Mouse (Mus musculus) brain, embryonic 14.5 days (tissue): ENCODE results near the gene Hsd17b12. TPM values are rescaled to one million over a fixed set of nuclear protein-coding genes. Genes with fewer than 3 reads are reported as not detected.

Experiments used
- DNase-seq: peaks from one replicate; pipeline ENCODE4 v3.0.0-alpha.2; 2011; ENCODE audit warnings: low read depth
- CTCF ChIP-seq: fragments of 200-500 bp; IDR thresholded peaks from 2 replicates; pipeline ENCODE4 v1.5.1; 2012; ENCODE audit warnings: inconsistent platforms, mild to moderate bottlenecking, moderate library complexity, borderline replicate concordance; ENCODE audit not compliant: insufficient read depth, insufficient read length; ENCODE audit errors: extremely low read depth
- POLR2A ChIP-seq: fragments of 200-500 bp; IDR thresholded peaks from 2 replicates; pipeline ENCODE4 v1.6.1; 2012; ENCODE audit warnings: mild to moderate bottlenecking, inconsistent platforms, borderline replicate concordance; ENCODE audit not compliant: poor library complexity, insufficient read depth, insufficient read length, severe bottlenecking; ENCODE audit errors: extremely low read depth
- polyA plus RNA-seq: library from polyadenylated mRNA; depleted of rRNA; stranded (reverse); fragments of >200 nt; gene quantifications from 2 replicates; pipeline ENCODE4 v1.2.3, GENCODE M21; 2012; rRNA removed

Hsd17b12 gene
- polyA plus RNA-seq = 72.2 and 76.9 TPM in 2 replicates

DNA sequence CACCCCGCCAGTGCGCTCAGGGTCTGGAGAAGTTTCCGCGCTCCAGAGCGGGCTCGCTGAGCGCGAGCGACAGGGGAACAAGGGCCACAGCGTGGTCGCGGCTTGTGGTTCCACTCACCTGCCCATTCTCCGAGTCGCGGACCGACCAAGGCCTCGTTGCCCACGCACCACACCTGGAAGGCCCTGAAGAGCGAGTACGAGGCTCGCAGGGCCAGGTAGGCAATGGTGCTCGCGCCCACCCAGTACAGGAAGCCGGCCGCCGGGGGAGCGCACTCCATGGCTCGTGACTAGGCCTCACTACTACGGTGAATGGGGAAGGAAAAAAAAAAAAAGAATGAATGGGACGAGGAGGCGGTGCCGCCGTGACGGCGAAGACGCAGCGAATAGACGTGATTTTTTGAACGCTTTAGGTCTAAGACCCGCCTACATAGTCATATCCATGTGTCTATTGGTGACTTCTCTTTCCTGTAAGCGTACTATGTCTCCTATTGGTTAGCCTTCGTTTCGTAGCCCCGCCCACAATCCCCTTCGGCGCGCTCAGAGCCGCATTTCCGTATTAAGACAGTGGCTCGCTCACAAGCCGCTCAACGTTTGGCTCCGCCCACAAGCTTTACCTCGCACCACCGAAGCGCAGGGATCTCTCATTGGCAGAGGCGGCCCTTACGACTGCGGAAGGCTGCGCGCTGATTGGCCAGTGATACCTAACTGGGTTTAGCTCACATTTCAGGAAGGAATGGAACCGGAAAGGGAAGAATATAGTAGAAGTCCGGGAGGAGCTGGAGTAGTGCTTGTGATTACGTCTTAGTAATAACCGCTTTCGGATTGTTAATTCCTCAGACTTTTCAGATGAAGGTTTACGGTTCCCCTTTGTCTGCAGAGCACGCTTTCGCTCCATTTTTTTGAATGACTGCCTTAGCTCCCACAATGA lies at the start of gene Hsd17b12:
Gene Hsd17b12, minus strand, starts transcription at position 373 of the 928 bp plus-strand sequence.
- DNase-seq = peak; percentile 100

DNA sequence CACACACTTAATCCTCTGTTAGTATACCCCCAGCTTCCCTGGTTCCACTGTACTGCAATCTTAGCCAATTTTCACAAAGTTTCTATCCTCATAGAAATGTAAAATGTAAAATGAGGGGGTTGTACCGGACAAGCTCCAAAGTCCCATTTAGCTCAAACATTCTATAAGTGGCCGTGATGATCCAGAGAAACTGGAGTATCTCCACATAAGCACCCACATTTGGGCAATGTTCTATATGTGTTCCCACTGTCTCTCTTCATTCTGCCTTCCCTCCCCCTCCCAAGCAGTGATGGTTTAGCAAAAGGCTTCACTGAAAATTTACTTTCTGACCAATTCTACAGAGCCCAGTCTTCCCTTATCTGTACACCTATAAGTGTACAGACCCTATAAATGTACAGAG lies 27.1 kb upstream of the Hsd17b12 start:
- no peak for TF ChIP-seq CTCF
- TF ChIP-seq POLR2A = no peak
- DNase-seq = no peak

More for the DNA sequence above, at the start of gene Hsd17b12:
- TF ChIP-seq POLR2A = peak; percentile 55; the same call in 1 of the 2 replicates
- no peak for TF ChIP-seq CTCF

DNA sequence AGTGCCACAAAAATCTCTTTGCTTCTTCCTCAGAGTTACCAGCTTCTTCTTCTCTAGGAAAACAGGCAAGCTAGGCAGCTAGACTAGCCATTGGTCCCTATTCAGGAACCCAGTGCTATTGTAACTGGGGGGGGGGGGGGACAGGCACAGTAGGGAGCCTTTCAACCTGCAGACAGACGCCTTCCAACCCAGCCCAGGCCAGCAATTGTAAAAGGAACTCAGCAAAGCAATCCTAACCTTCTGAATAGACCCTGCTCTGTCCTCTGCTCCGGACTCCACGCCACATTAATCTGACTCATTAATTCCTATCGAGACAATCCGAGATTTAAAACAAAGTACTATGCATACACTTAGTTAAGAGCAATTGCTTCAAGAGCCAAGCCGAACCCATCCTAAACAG lies 26.4 kb upstream of the Hsd17b12 start:
- DNase-seq = peak; percentile 21

DNA sequence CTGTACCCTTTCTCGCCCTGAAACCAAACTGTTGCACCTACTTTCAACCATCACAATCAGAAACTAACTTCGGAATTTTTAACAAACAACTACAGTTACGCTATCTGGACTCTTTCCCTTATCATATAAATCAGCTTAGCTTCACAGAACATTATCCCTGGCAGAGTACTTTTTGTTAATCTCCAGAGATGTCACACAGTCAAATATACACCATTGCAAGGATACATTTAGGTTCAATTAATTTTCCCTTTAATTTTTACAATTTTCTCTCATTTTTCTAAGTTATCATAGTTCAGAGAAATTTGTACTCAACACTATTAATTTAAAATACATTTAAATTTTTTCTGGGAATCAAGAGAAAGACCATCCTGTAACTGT lies 21.3 kb upstream of the Hsd17b12 start:
- no peak for TF ChIP-seq POLR2A
- no peak for TF ChIP-seq CTCF
- no peak for DNase-seq

More for the DNA sequence above, 26.4 kb upstream of the Hsd17b12 start:
- no peak for TF ChIP-seq POLR2A
- TF ChIP-seq CTCF = no peak

DNA sequence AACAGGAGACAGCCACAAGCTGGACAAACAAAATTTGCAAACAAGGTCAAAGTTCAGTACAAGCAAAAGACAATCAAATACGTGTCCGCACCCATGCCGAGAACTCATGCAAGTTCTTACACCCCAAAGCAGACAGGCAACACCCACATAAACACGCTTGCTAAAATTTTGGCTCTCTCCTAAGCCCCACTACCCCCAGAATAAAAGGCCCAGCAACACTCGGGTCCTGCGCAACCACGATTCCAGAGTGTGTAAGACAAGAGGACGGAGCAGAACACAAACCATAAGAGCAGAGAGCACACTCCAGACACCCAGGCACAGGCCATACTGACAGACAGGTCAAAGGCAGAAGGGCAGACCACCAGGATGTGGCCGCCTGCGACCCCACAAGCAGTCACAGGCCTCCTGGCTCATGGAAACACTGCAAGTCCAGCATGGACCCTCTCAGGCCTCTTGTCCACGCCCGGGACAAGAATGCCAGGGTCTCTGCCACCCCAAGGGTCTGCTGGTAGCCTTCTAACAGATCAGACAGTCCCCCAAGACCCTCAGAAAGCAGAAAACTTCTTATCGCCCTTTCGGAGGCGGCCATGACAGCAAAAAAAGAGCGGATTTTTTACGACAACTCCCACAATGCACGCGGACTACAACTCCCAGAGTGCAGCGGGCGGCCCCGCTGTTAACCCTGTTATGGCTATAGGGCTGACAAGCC lies 20.7 kb upstream of the Hsd17b12 start:
- peak; percentile 97 for DNase-seq
- TF ChIP-seq CTCF = no peak
- TF ChIP-seq POLR2A = no peak

DNA sequence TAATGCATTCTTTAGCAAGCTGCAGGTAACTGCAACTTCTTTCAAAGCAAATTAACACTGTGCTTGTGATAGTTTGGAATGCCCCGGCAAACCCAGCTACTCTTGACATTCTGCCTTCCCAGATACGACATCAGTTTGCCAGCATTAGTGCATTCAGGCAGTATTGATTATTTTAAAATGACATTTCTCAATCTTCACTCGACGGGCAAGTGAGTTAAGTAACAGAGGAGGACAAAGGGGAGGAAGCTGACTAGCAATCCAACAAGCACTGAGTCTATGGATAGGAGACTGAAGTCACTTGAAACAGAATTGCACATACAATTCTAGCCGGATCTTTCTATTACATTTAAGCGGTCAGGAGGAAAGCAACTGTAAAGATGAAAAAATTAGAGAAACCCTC lies 19.5 kb upstream of the Hsd17b12 start:
- TF ChIP-seq POLR2A (no peak), CTCF (no peak)

DNA sequence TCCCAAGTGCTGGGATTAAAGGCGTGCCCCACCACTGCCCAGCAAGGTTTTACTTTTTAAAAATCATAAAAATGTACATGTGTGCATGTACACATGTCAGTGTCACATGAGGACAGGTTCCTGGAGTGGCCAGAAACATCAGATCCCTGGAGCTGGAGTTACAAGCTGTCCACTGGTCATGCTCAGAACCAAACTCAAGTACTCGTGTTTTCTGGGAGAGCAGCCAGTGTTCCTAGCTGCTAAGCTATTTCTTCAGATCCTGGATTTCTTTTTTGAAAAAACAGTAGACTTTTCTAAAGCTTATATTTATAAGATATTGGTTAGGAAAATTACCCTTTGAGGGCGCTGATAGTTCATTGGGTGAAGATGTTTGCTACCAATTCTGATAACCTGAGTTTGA lies 18.6 kb upstream of the Hsd17b12 start:
- TF ChIP-seq CTCF = no peak
- no peak for TF ChIP-seq POLR2A

More for the DNA sequence above, 19.5 kb upstream of the Hsd17b12 start:
- no peak for DNase-seq

DNA sequence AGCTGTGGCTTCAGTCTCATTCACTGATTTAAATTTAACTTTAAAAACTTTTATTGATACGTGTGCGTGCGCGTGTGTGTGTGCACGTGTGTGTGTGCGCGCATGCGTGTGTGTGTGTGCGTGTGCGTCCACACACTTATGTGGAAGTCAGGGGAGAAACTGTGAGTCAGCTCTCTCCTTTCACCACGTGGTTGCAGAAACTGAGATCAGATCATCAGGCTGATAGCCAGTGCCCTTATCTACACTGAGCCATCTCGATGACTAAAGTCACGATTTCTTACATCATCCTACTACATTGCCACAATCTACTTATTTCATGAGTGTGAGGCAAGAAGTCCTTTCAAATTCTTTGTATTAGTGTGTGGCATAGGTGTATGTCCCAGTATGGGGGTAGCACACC lies 15.8 kb upstream of the Hsd17b12 start:
- TF ChIP-seq CTCF = no peak
- TF ChIP-seq POLR2A = no peak
- no peak for DNase-seq

More for the DNA sequence above, 18.6 kb upstream of the Hsd17b12 start:
- no peak for DNase-seq

DNA sequence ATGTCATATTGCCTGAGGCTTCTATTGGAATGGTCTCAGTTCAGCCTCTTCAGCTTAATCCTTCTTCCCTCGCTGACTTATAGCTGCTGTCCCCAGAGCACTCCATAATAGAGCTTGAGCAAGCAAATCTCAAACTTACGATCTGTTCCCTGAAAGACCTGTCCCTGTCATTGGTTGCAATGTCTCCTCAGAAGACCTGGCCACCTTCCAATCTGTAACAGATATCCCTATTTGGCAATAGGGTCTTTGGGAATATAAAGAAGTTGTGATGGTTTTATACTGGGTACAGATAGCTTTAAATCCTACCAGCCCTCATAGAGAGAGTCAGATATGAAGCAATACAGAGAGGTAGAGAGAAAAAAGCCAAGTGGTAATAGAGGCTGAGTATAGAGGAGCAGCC lies 5.4 kb upstream of the Hsd17b12 start:
- DNase-seq = no peak
- TF ChIP-seq CTCF (no peak), POLR2A (no peak)

DNA sequence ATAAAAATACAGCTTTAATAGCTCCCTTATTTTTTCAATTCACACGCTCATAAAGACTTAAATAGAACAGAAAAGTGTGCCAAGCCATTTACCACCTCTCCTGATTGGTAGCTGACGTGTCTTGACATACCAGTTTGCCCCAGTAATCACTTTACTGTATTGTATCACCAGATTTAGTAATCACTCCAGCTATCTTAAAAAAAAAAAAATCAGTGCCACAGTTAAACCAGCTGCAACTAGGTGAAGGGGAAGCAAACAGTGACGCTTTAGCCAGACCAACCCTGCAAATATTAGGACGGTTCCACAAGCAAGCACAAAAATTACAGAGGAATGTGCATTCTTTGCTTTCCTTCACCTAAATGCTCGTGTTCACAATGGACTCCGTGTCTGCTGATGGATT lies 4.4 kb upstream of the Hsd17b12 start:
- TF ChIP-seq POLR2A (no peak), CTCF (no peak)
- DNase-seq = no peak

DNA sequence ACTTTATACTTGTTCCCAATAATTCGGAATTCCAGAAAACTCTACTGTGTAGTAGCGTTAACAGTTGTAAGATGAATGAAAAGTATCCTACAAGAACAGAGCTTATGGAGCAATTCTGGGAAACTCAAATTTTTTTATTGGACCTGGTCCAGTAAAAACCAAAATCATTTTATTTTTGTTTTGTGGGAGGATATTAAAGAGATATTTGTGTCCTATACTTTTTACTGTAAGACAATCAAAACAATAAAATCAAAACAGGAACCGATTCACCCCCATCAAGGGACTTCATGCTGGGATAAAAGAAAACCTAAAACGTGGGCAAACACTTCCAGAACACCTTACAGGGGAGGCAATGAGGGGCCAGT lies 738 bp upstream of the Hsd17b12 start:
- DNase-seq = no peak
- no peak for TF ChIP-seq POLR2A
- TF ChIP-seq CTCF = no peak

DNA sequence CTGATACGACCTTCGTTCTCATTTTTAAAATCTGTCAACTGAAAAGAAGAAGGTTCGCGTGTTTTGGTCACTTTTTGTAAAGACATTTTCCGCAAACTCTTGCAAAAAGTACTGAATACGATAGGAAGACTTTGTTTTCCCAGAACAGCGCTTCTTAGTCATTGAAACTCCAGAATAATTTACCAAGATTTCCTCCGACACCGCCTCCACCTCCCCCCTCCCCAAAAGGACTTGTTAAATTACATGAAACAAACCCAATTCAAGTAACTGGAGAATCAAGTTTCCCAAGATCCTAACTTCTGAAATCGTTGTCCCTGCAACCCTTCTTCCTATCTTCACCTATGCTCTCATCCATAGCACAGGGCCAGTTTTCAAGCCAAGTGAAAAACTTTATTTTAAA lies 713 bp downstream of the Hsd17b12 start:
- TF ChIP-seq POLR2A = no peak
- peak; percentile 27 for DNase-seq

DNA sequence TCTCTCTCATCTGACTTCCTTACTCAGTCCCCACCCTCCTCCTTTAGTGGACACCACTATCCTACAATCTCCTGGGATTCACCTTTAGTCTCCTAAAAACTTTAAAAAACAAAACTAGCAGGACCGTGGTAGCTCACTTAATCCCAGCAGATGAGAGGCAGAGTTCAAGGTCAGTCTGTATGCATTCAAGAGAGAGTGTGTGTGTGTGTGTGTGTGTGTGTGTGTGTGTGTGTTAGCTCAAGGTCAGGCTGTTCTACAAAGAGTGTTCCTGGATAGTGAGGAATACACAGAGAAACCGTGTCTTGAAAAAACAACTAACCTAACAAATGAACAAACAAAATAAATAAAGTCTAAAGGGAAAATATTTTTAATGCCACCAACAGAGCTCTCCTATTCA lies 12.6 kb downstream of the Hsd17b12 start:
- TF ChIP-seq POLR2A (no peak), CTCF (no peak)

More for the DNA sequence above, 12.6 kb downstream of the Hsd17b12 start:
- no peak for DNase-seq
